Mouse (Mus musculus): ENCODE results near the gene Fcgr4. TPM values are rescaled to one million over a fixed set of nuclear protein-coding genes. Genes with fewer than 3 reads are reported as not detected.
A peak's percentile ranks its signal among the peaks of the same experiment; 100 is the strongest.
"Not testable (repeated sequence)": the region's sequence is repeated elsewhere in the genome, so short reads cannot be mapped to it uniquely, and the experiment has no call there.

Gene Fcgr4
- under 1 TPM in 1 of 2 experiments, not detected in 1; 0.30 TPM for total RNA-seq (2021)

DNA sequence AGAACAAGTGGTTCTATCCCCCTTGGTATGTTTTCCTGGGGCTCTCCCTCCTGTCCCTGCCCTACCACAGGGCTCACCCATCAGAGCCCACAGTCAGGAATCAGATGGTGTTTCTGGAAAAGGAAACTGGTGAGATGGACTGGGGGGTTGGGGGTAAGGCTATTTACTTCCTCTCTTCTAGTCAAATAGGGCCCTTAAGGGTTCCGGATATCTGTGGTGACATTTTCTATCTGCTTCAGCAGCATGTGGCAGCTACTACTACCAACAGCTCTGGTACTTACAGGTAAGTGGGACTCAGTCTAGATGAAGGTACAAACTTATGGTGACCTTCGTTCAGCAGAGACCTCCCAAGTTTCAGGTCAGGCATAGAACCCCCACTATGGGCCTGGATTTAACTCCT, at the start of gene Fcgr4:
Fcgr4 (plus strand) TSS at position 184 of the 400 bp plus-strand sequence.
- no peak for DNase-seq

DNA sequence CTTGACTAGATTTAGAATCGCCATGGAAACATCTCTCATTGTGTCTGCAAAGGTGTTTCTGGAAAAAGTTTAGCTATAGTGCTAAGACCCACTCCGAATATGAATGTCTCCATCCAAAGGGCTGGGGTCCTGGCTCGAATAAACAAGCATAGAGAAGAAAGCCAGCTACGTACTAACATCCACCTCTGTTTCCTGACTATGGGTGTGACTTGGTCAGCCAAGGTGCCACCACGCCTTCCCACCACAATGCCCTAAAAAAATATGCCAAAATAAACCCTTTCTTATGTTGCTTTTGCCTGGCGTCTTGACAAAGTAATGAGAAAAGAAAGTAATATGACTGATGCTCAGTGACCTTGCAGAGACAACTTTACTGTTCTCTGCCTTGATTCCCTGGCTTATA, 46.2 kb upstream of the Fcgr4 start:
- no peak for DNase-seq

GRCm38 (mm10) chr1:170972936-170973335, 45.8 kb upstream of the Fcgr4 start:
- DNase-seq: no peak

- no peak for DNase-seq
Measured at GRCm38 (mm10) chr1:170974171-170974570, 44.5 kb upstream of the Fcgr4 start.

DNA sequence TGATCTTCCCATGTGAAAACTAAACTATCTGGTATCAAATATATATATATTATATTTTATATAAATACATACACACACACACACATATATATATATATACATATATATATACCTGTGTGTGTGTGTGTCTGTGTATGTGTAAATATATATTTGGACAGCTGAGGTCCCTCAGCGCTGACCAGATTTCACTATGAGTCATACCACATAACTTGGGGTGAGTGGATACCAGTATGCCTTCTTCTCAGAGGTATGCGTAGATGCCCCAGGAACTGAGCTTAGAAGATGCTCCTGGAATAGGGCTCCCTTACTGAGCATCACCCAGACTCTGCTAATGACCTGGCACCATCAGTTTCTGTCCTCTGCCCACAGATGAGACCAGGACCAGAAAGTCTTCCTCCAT, 44.0 kb upstream of the Fcgr4 start:
- no peak for DNase-seq

DNA sequence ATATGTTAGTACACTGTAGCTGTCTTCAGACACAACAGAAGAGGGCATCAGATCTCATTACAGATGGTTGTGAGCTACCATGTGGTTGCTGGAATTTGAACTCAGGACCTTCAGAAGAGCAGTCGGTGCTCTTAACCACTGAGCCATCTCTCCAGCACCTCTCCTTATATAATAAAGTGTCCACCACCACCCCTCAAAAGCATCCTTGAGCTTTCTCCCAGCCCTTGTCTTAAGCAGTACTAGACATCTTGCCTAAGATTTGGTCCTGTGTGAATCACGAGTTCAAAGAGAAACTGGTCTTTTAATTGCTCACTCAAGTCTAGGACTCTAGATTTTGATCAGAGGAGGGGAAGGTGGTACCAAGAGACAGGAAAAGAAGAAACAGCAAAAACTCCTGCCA, 43.4 kb upstream of the Fcgr4 start:
- not testable (repeated sequence) for DNase-seq

DNA sequence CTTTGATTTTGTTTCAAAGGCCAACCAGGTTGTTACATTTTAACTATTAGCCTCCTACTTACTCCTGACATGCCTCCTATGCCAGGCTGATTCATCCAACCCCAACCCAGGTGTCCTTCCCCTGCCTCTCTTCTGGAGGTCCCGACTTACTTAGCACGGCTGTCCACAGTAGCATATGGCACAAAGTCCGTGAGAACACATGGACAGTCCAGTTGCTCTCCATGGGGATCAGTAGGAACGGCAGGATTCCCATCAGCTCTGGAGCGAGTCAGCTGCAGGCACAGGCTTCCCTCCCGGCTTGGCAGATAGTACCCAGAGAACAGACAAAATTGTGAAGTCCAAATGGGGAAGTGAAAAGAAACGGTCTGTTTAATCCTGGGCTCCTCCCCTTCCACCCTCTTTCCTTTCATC, 43.0 kb upstream of the Fcgr4 start:
- no peak for DNase-seq

DNA sequence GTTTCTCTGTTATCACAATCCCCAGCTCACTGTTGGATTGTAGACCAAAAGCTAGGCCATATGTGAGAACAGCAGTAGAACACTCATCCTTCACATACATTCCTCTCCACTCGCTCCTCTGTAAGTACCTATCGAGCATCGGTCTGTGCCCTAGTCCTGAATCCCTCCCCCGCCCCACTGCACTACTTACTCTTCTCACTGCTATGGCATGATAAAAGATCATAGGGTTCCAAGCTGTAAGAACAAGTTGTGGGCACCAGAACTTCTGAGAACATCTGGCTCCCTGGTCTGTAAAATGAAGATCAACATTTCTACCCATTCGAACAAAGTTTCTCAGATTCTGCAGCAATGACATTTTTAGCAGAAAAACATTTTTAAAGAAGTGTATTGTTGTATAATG, 42.3 kb upstream of the Fcgr4 start, which contains the start of gene Fcgr2b:
Fcgr2b (minus strand) TSS at position 101 of the 400 bp plus-strand sequence.
- no peak for DNase-seq

DNA sequence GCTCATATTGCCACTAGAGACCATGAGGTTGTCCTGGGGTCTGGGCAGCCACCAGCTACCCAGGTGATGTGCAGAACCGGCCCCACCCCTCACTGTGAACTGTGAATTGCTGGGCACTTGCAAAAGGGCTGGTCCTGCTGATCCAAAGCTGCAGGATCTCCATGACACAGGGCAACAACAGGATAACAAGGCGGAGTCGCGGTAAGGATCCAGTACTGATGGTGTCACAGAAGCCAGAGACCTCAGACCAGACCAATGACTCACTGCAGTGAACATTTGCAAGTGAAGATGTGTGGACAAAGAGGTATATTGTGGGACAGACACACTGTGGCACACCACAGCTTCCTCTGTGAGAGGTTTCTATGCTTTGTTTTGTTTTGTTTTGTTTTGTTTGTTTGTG, 40.1 kb upstream of the Fcgr4 start:
- no peak for DNase-seq

DNA sequence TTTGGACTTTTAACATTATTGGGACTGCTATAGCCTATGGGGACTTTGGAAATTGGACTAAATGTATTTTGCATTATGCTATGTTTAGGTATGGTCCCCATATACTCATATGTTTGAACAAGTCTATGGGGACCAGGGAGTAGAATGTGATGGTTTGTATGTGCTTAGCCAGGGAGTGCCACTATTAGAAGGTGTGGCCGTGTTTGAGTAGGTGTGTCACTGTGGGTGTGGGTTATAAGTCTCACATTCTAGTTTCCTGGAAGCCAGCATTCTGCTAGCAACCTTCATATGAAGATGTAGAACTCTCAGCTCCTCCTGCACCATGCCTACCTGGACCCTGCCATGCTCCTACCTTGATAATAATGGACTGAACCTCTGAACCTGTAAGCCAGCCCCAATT, 37.0 kb upstream of the Fcgr4 start:
- not testable (repeated sequence) for DNase-seq

GRCm38 (mm10) chr1:170982301-170982700, 36.4 kb upstream of the Fcgr4 start:
- DNase-seq: no peak

DNA sequence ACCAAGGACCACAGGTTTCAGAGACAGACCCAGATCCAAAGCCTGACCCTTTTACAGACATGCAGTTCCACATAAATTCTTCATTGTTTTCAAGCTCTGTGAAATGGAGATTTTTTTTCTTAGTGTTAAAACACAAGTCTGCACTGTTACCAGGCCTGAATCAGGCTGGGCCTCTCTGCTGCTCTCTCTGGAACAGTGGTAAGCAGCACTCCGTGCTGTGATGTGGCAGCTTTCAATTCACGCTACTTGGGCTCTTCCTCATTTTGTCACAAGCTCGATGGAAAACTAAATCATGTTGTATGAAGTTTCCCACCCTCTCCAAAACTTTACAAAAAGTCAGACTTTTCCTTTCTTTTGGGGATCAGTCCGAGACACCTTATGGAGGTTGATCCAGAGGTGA, 35.7 kb upstream of the Fcgr4 start:
- DNase-seq: no peak

DNA sequence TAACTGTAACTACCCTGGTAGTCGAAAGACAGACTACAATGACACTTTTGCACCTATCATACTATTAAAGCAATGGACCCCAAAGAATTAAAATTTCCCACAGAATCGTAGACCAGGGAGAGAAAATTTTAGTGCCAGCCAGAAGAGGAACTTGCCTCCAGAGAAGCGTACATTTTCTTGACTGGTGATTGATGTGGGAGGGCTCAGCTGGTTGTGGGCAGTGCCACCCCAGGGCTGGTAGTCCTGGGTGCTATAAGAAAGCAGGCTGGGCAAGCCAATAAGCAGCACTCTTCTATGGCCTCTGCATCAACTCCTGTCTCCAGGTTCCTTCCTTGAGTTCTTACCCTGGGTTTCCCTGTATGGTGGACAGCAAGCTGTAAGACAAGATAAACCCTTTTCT, 33.6 kb upstream of the Fcgr4 start:
- DNase-seq: no peak

- no peak for DNase-seq
Measured at GRCm38 (mm10) chr1:170985861-170986260, 32.9 kb upstream of the Fcgr4 start.

- no peak for DNase-seq
Measured at GRCm38 (mm10) chr1:170989656-170990055, 29.1 kb upstream of the Fcgr4 start.

GRCm38 (mm10) chr1:170992550-170992949, 26.2 kb upstream of the Fcgr4 start:
- DNase-seq: peak; percentile 17 to 26

DNA sequence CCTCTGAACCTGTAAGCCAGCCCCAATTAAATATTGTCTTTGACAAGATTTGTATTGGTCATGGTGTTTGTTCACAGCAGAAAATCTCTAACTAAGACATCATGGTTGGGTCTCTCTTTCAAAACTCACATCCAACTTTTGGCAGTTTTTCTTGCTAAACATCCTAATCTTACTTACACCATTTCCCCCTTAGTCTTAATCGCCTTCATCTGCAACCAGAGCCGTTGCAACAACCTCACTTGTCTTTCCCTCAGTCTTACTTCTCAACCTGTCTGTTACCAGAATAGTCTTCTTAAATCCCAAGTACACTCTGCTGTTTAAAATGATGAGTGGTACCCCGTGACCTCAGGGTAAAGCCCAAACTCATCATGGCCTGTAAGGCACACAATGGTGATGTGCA, 22.7 kb upstream of the Fcgr4 start:
- no peak for DNase-seq

- peak; percentile 46 to 56 for DNase-seq
Measured at GRCm38 (mm10) chr1:170996753-170997152, 22.0 kb upstream of the Fcgr4 start.

DNA sequence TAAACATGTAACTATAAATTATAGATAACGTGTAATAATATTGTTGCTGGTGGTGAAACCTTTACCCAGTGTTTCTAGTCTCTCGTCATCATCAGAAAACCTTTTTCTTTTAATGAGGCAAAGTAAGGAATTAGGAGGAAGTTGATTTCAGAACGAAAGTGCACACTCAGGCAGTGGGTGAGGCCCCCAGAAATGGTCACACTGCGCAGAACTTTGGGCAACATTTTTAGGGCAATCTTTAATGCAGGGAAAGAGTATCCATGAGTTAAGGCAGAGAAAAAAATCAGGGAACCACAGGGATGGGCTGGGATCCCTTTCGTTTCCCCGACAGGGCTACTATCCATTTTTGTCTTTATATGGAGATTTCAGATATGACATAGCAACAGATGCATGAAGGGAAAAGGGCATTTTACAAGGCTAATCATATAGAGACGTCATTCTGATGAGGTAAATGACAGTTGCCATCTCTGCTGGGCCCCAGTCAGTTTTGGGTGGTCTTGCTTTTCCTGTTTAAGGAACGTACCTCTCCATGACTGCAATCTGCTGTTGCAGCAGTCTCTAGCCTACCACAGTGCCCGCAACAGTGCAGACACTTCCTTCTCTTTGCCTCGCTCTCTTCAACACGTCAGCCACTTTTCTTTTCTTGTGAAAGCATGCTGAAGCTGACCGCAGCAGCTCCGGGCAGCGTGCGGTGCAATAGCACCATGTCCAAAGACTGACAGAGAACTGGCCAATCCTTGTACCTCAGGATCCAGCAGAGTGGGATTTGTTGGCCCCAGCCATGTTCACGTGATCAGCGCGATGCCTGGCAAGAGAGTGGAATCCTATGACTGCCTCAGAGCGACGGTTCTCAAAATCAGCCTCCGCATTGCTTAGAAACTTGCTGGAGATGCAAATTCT, 20.7 kb upstream of the Fcgr4 start:
- peak; percentile 35 to 48 for DNase-seq

GRCm38 (mm10) chr1:170999811-171000210, 18.9 kb upstream of the Fcgr4 start:
- DNase-seq: no peak

DNA sequence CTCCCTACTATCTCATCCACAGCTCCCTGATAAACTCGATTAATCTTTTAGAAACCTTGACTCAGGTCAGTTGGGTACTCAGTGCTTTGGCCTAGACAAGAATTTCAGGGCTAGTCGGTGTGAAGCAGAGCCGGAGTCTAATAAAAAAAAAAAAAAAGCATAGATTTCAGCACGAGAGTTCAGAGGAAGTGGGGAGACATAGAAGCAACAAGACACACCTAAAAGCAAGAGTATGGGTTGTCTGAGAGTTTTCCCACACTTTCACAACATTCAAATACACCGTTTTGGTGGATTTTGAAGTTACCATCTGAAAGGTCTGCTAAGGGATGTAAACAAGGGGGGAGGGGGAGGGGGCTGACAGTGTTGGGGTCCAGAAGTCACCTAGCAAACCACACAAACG, 13.6 kb upstream of the Fcgr4 start:
- DNase-seq: no peak

GRCm38 (mm10) chr1:171005586-171005985, 13.1 kb upstream of the Fcgr4 start:
- DNase-seq: no peak

GRCm38 (mm10) chr1:171006335-171006734, 12.4 kb upstream of the Fcgr4 start:
- no peak for DNase-seq

GRCm38 (mm10) chr1:171006905-171007304, 11.8 kb upstream of the Fcgr4 start:
- DNase-seq: no peak
